Mouse (Mus musculus) olfactory bulb, adult 2 months (tissue): ENCODE data around the gene Rabepk.

Source experiments
- CTCF ChIP-seq: fragments of 200-500 bp; IDR thresholded peaks from 2 replicates; pipeline ENCODE4 v1.5.1; 2012; ENCODE audit warnings: low read depth, mild to moderate bottlenecking, low read length, moderate library complexity; ENCODE audit not compliant: insufficient read depth
- POLR2A ChIP-seq: fragments of 200-500 bp; IDR thresholded peaks from 2 replicates; pipeline ENCODE4 v1.6.1; 2012; ENCODE audit warnings: mild to moderate bottlenecking, low read depth, low read length, moderate library complexity; ENCODE audit not compliant: insufficient read depth

- TF ChIP-seq CTCF, result no peak
- no peak for TF ChIP-seq POLR2A
Measured at GRCm38 (mm10) chr2:34762174-34762573, 37.5 kb downstream of the Rabepk start.
